Mouse (Mus musculus) limb, embryonic 14.5 days (tissue): ENCODE data around the gene Cyp2u1. TPM values are rescaled to one million over a fixed set of nuclear protein-coding genes. Genes with fewer than 3 reads are reported as not detected.

Experiments used
- ATAC-seq: fragments of 200-750 bp; cut with Nextera tagmentation; 2 replicates; pipeline ENCODE4 v1.8.0; 2017; ENCODE audit warnings: low read depth, moderate number of reproducible peaks, moderate TSS enrichment; ENCODE audit not compliant: low FRiP score
- DNase-seq: peaks from one replicate; pipeline ENCODE4 v3.0.0-alpha.2; 2015; ENCODE audit warnings: low spot score
- H3K27ac ChIP-seq: fragments of 300-500 bp; sonication (generic); replicated peaks from 2 replicates; pipeline ENCODE4 v1.5.1; 2014; ENCODE audit warnings: low read depth, mild to moderate bottlenecking, low read length, moderate library complexity, mixed read lengths
- H3K27me3 ChIP-seq: fragments of 300-500 bp; sonication (generic); 2 replicates; pipeline ENCODE4 v1.6.1; 2014; ENCODE audit warnings: low read length, mixed read lengths; ENCODE audit not compliant: control insufficient read depth, insufficient read depth
- H3K36me3 ChIP-seq: fragments of 300-500 bp; sonication (generic); 2 replicates; pipeline ENCODE4 v1.6.1; 2014; ENCODE audit warnings: mild to moderate bottlenecking, low read length, moderate library complexity, mixed read lengths; ENCODE audit not compliant: control insufficient read depth, insufficient read depth
- H3K4me1 ChIP-seq: fragments of 300-500 bp; sonication (generic); 2 replicates; pipeline ENCODE4 v1.6.1; 2014; ENCODE audit warnings: antibody characterized with exemption, low read length, mixed read lengths; ENCODE audit not compliant: control insufficient read depth, insufficient read depth
- H3K4me2 ChIP-seq: fragments of 300-500 bp; sonication (generic); replicated peaks from 2 replicates; pipeline ENCODE4 v1.6.1; 2014; ENCODE audit warnings: low read depth, mild to moderate bottlenecking, low read length, moderate library complexity; ENCODE audit not compliant: severe bottlenecking
- H3K4me3 ChIP-seq: fragments of 300-500 bp; sonication (generic); replicated peaks from 2 replicates; pipeline ENCODE4 v1.5.1; 2014; ENCODE audit warnings: low read length
- H3K9ac ChIP-seq: fragments of 300-500 bp; sonication (generic); 2 replicates; pipeline ENCODE4 v1.6.1; 2014; ENCODE audit warnings: mild to moderate bottlenecking, low read depth, low read length, moderate library complexity; ENCODE audit not compliant: severe bottlenecking
- H3K9me3 ChIP-seq: fragments of 300-500 bp; sonication (generic); 2 replicates; pipeline ENCODE4 v1.6.1; 2016; ENCODE audit warnings: low read length; ENCODE audit not compliant: control insufficient read depth
- POLR2A ChIP-seq: fragments of 200-500 bp; IDR thresholded peaks from 2 replicates; pipeline ENCODE4 v1.8.0; 2012; ENCODE audit warnings: inconsistent platforms, mild to moderate bottlenecking, moderate library complexity, borderline replicate concordance; ENCODE audit not compliant: insufficient read depth, insufficient read length; ENCODE audit errors: extremely low read depth
- WGBS: fragments of 180-500 bp; shearing (Covaris S2); extraction: QIAGEN DNeasy Blood & Tissue Kit; methylation state at CpG from one replicate; pipeline ENCODE4 v1.1.7; 2014; 5-methylcytosine and 5-hydroxymethylcytosine counted together
- polyA plus RNA-seq, 2 experiments: library from polyadenylated mRNA; depleted of rRNA in 1 of 2; stranded (reverse) in 1 of 2; unstranded in 1 of 2; fragments of >200 nt; fragmentation: Nextera tagmentation in 1 of 2; extraction: Ambion mirVana in 1 of 2; gene quantifications; 2 replicates each; pipeline versions ENCODE4 v1.2.1 to v1.2.3; 2012 to 2014

The Cyp2u1 gene
- polyA plus RNA-seq, 2 experiments, result 1.2 to 1.7 TPM

DNA sequence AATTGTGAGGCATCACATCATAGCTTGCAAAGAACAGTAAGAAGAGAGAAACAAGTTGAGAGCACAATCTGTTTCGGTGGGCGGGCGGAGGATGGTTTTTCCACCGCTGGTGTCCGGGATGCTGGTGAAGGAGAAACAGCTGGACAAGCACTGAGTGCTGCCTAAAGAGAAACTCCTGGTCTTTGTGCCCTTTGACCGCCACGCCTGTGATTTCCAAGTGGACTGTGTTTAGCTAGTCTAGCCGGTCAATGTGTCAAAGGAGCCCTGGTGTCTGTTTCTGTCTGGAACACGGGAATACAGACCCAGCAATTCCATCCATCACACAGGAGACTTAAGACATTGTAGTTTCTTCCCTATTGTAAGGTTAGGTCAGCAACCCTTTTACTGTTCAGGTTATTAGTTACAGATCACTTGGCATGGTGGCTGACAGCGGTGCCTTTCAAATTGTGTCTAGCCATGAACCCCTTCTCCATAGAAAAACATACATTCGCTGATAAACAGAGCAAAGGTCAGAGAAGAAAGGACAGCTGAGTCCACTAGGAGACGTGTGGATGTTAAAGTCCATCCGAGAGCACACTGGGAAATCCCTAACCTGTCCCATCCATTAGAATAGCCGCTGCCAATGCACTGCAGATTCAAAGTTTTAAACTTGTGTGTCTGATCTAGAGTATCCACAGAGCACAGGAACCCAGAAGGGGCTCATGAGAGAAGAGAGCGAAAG is 39.1 kb downstream of the Cyp2u1 start:
- TF ChIP-seq POLR2A, result no peak
- no peak overlapping the region for H3K4me3 ChIP-seq
- H3K36me3 ChIP-seq, result peaks cover 9% of the 10 kb centered on the region; the same call in 1 of the 2 replicates
- 90% methylated on average over 15 of the region's 15 CpGs for WGBS
- no peak overlapping the region for H3K9ac ChIP-seq
- peaks cover 10% of the 10 kb centered on the region for H3K4me1 ChIP-seq
- H3K4me2 ChIP-seq, result no peak overlapping the region
- H3K27ac ChIP-seq, result no peak overlapping the region
- H3K27me3 ChIP-seq, result no peaks in the 10 kb centered on the region
- H3K9me3 ChIP-seq, result no peaks in the 10 kb centered on the region
- ATAC-seq (no peak), DNase-seq (no peak)

DNA sequence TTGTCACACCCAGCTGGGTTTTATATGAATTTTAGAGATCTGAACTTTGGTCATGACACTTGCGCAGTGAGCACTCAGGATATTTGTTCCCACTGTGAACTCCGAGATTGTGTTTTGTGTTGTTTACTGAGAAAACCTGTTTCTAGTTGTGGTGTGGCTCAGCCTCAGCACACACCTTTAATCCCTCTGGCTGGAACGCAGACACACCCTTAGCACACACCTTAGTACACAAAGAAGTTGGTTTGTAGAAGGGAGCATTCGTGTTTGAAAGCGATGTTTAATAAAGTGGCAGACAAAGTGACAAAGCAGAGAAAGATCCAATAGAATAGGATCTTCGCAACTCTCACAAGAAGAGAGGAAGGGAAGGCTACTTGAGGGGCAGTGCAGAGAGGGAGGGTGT is 42.6 kb downstream of the Cyp2u1 start:
- Histone ChIP-seq H3K27me3 (no peaks in the 10 kb centered on the region), H3K4me2 (no peak overlapping the region), H3K36me3 (peaks cover 3% of the 10 kb centered on the region; the same call in 1 of the 2 replicates), H3K4me1 (no peaks in the 10 kb centered on the region), H3K9me3 (no peaks in the 10 kb centered on the region), H3K4me3 (no peak overlapping the region), H3K27ac (no peak overlapping the region), H3K9ac (no peak overlapping the region)
- no peak for TF ChIP-seq POLR2A
- DNase-seq (no peak), ATAC-seq (no peak)
- 96% methylated on average over 6 of the region's 6 CpGs for WGBS

DNA sequence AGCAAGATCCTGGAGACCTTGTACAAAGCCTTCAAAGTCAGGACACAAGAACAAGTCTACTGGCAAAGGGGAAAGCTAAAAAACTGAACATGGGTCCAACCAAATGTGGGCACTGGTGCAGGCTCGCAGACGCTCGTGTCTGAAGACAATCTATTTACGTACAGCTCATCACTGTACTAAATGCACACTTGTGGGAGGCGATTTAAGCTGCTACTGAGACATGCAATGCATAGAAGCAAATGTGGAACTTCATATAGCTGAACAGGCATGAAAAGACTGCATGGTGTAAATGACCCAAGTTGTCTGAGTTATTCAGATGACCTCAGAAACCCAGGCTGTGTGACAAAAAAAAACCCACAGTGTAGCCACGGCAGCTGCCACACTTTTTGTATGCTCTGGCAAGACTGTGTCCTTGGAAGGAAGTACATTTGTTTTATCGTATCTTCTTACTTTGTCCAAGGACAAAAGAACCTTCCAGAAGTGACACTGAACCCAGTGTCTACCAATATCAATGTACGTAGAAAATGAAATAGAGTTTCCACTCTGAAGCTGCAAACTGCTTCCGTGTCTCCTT is 43.5 kb downstream of the Cyp2u1 start:
- Histone ChIP-seq H3K27me3 (no peaks in the 10 kb centered on the region), H3K9ac (no peak overlapping the region), H3K9me3 (no peaks in the 10 kb centered on the region), H3K4me1 (no peaks in the 10 kb centered on the region), H3K27ac (no peak overlapping the region), H3K4me2 (no peak overlapping the region), H3K36me3 (peaks cover 3% of the 10 kb centered on the region; the same call in 1 of the 2 replicates), H3K4me3 (no peak overlapping the region)
- no peak for TF ChIP-seq POLR2A
- ATAC-seq, result no peak
- no peak for DNase-seq
- WGBS, result 89% methylated on average over 9 of the region's 9 CpGs

DNA sequence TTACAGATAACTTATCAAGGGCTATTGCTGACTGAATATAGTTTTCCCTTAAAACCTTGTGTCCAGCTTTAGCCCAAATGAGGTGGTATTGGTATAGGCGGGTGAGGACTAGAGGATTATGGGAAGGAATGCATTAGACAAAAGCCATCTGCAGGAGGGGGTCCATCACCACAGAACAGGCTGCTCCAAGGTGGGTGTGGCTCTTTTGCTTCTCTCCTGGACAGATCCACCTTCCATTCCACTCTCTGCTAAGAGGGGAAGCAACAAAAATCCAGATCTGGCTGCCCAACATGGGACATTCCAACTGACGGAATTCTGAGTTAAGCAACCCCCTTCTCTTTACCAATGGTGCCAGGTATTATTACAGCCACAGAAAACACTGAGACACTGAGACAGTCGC is 44.1 kb downstream of the Cyp2u1 start:
- no peak for TF ChIP-seq POLR2A
- H3K4me3 ChIP-seq, result no peak overlapping the region
- DNase-seq (no peak), ATAC-seq (no peak)
- H3K27me3 ChIP-seq, result no peaks in the 10 kb centered on the region
- 89% methylated on average over 3 of the region's 3 CpGs for WGBS
- H3K4me2 ChIP-seq, result no peak overlapping the region
- H3K9ac ChIP-seq, result no peak overlapping the region
- H3K27ac ChIP-seq, result no peak overlapping the region
- no peaks in the 10 kb centered on the region for H3K4me1 ChIP-seq
- no peaks in the 10 kb centered on the region for H3K9me3 ChIP-seq
- H3K36me3 ChIP-seq, result peaks cover 3% of the 10 kb centered on the region; the same call in 1 of the 2 replicates

DNA sequence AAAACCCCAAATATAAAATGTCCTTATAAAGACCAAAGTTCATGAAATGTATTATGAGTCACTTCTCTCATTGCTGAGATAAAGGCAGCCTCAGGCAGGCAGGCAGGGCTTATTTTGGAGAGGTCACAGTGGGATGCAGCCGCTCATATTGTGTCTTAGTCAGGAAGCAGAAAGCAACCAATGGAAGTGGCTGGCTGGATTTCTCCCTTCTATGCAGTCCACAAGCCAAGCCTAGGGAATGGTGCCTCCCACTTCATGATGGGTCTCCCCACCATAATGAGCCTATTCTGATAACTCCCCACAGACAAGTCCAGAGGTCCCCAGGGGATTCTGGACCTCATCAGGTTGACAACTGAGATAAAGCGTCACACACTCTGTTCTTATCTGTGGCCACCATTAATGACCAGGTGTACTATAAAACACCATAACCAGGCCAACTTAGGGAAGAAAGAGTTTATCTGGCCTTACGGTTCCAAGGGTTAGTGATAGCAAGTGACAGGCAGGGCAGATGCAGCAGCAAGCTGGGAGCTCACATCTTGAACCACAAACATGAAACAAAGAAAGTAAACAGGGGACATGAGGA is 47.5 kb downstream of the Cyp2u1 start:
- no peaks in the 10 kb centered on the region for H3K27me3 ChIP-seq
- no peaks in the 10 kb centered on the region for H3K9me3 ChIP-seq
- 95% methylated on average over 3 of the region's 3 CpGs for WGBS
- no peaks in the 10 kb centered on the region for H3K4me1 ChIP-seq
- no peak overlapping the region for H3K27ac ChIP-seq
- no peak for TF ChIP-seq POLR2A
- no peak overlapping the region for H3K4me3 ChIP-seq
- H3K4me2 ChIP-seq, result no peak overlapping the region
- H3K9ac ChIP-seq, result no peak overlapping the region
- ATAC-seq, result no peak
- H3K36me3 ChIP-seq, result peaks cover 5% of the 10 kb centered on the region; the same call in 1 of the 2 replicates
- DNase-seq, result no peak
